Mouse (Mus musculus) frontal cortex, adult 2 months (tissue): ENCODE data around the gene Fos. TPM values are rescaled to one million over a fixed set of nuclear protein-coding genes. Genes with fewer than 3 reads are reported as not detected.

ENCODE experiments used
- DNase-seq, 2 experiments: peaks; one replicate each; pipeline ENCODE4 v3.0.0; 2022; ENCODE audit warnings: low spot score in 1 of 2; ENCODE audit errors: extremely low spot score in 1 of 2
- polyA plus RNA-seq: library from polyadenylated mRNA; depleted of rRNA; stranded (reverse); fragments of >200 nt; gene quantifications from 2 replicates; pipeline ENCODE4 v1.2.3, GENCODE M21; 2012; rRNA removed

Gene Fos
- 38.0 and 106 TPM in 2 replicates for polyA plus RNA-seq

DNA sequence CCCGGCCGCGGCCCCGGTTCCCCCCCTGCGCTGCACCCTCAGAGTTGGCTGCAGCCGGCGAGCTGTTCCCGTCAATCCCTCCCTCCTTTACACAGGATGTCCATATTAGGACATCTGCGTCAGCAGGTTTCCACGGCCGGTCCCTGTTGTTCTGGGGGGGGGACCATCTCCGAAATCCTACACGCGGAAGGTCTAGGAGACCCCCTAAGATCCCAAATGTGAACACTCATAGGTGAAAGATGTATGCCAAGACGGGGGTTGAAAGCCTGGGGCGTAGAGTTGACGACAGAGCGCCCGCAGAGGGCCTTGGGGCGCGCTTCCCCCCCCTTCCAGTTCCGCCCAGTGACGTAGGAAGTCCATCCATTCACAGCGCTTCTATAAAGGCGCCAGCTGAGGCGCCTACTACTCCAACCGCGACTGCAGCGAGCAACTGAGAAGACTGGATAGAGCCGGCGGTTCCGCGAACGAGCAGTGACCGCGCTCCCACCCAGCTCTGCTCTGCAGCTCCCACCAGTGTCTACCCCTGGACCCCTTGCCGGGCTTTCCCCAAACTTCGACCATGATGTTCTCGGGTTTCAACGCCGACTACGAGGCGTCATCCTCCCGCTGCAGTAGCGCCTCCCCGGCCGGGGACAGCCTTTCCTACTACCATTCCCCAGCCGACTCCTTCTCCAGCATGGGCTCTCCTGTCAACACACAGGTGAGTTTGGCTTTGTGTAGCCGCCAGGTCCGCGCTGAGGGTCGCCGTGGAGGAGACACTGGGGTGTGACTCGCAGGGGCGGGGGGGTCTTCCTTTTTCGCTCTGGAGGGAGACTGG lies at the start of gene Fos:
Fos (plus strand) TSS at position 410 of the 817 bp plus-strand sequence.
- DNase-seq: peak in 1 of 2 experiments; percentile 88

DNA sequence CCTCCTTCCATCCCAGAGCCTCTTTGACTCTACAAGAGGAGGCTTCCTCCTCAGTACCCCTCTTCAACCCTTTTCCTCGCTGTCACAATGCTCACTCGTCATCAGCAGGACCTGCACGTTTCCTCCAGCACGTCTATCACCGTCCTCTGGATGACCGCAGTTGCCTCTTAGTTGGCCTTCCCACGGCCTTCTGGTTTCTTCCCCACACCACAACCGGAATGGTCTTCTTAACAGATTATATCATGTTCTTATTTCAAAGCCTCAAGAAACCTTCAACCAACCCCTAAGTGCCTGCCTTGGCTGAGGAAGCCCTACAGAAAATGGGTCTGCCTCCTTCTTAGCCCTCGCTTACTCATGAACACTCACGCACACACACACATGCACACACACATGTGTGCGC lies 48.0 kb upstream of the Fos start:
- DNase-seq: no peak

DNA sequence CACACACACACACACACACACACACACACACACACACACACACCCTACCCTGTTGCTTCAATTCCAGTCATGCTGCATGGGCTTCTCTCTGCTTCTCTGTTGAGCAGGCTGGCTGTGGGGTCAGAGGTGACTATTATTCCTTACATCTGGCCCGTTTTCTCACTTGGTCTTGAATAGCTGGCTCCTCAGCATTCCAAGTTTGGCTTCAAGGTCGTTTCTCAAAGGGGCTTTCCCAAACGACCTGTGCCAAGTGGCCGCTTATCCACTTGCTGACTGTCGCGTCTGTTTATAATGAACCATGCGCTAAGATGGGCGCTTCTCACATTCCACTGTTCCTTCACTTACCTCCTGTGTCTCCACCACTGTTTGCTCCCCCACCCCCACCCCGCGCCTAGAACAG lies 47.6 kb upstream of the Fos start:
- DNase-seq: no peak

DNA sequence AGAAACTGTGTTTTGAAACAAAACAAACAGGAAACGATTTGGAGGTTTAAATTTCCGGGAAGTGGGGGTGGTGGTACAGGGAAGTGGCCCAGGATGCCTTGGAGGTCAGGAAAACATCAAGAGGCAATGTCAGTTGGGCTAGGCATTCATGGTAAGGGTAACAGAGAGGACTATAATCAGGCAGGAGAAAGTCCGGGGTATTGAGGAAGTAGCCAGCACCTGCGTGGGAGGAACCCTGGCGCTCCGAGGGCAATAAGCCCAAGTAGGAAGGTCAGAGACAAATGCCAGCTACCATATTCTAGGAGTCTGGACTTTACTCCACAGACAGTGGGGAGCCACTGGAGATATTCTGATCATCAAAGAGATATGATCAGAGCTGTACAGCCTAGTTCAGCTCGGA lies 45.9 kb upstream of the Fos start:
- no peak for DNase-seq

- DNase-seq: no peak
These were observed 43.7 kb upstream of the Fos start for GRCm38 (mm10) chr12:85429999-85430398.

GRCm38 (mm10) chr12:85430434-85430833 lies 43.3 kb upstream of the Fos start:
- no peak for DNase-seq

DNA sequence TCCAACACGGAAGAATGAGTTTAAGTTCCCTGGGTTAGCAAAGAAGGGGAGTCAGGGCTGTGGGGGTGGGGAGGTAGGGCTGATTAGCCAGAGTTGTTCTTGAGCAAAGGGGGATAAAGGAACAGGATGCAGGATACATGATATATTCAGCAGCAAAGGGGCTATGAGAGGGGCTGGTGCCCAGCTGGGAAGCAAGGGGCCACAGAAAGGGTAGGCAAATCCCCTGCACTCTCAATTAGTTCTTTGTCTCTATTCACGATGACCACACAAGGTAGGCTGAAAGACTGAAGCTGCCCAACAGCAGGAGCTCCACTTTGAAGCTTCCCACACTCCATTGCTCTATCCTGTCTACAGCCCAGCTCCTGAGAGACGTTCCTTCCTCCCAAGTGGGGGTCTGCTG lies 39.8 kb upstream of the Fos start:
- no peak for DNase-seq

DNA sequence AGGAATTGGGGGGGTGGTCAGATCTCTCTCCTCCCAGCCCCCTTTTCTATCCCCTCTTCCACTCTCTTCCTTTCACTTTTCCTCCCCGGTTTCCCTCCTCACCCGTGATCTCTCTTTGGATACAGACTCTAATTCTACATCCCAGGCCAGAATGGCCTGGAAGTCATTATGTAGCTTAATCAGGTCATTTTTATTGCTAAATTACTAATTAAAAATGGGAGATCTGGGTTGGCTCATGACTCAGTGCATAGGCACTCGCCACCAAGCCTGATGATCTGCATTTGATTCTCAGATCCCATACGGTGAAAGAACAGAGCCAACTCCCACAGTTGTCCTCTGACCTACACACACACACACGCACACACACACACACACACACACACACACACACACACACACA lies 39.2 kb upstream of the Fos start:
- DNase-seq: no peak

- peak; percentile 91 to 92 for DNase-seq
These were observed 37.6 kb upstream of the Fos start for GRCm38 (mm10) chr12:85436021-85436621.

GRCm38 (mm10) chr12:85437172-85437876 lies 36.4 kb upstream of the Fos start:
- no peak for DNase-seq

DNA sequence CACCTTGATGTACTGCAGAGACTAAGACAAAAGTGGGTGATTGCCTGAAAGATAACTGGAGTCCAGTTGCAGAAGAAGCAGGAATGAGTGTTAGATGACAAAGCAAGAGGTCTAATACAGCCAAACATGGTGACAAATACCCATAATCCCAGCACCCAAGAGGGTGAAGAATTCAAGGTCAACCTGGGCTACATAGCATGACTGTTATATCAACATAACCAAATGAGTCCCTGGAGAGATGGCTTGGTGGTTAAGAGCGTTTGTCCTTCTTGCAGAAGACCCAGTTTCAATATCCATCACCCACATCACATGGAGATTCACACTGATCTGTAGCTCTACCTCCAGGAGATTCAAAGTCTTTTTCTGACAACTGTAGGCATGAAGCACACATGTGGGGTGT lies 30.2 kb upstream of the Fos start:
- no peak for DNase-seq

GRCm38 (mm10) chr12:85444646-85445045 lies 29.0 kb upstream of the Fos start:
- DNase-seq: no peak

DNA sequence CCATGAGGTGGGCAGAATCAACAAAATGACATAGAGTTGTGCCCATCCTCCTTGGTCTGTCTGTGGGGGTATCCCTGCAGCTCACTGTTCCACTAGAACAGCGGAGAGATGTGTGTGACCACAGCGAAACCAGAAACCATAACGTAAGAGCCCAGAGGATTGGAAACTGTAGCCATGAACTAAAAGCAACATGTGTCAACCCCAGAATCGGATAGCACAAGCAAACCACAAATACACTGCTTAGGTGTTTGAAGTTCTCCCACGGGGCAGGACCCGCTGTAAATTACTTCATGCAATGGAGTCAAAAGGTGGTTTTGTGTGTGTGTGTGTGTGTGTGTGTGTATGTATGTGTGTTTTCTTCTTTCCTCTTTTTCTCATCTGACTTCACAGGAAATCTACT lies 26.7 kb upstream of the Fos start:
- no peak for DNase-seq

DNA sequence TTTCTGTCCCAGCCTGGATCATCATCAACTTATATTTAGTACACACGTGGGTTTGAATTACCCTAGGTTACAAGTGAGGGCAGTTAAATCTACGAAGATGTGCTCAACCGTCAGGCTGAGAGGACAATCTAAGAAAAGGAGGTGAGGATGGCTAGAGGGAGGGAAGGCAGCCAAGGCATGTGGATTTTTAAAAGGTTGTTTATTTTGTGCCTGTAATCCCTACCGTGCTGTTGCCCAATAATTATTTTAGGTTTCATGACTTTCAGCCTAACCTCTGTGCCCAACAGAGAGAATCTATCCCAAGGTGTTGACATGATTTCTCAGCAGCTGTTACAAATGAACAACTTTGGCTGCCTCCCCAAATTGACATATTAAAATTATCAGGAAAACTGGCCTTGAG lies 26.2 kb upstream of the Fos start:
- DNase-seq: no peak

- no peak for DNase-seq
These were observed 24.2 kb upstream of the Fos start for GRCm38 (mm10) chr12:85449478-85449877.

DNA sequence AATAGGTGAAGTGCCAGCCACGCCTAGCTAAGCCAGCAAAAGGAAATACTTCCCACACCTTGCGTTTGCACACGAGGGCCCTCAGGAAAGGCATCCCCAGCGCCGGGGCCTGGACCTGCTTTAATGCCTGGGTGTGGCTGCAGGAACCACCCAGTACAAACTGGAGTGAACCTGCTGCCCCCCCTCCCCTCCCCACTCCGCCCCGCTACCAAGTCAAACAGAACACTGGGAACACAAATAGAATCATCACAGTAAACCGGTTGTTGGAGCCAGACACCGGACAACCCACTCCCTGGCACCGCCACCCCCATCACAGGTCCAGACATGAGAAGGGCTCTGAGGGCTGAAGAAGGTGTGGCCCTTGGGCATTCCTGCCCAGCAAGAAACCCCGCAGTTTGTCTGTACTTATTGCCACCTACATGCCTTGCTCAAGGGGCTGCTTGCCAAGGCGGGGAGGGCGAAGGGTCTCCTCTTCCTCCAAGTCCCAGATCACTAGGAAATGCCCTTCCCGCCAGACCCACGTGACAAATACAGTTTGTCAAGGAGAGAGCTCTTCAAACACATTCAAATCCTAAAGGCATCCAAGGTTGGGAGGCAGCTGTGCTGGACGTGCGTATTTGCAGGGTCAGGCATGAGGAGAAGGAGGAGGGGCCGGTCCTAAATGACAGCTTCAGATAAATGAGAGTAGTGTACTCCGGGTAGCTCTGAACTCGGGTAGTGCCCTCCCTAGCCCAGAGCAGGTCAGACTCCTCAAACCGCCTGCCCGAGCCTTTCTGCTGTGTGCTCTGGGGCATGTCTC lies 21.8 kb upstream of the Fos start:
- no peak for DNase-seq

- peak; percentile 96 to 98 for DNase-seq
These were observed 18.3 kb upstream of the Fos start for GRCm38 (mm10) chr12:85455065-85456058.

DNA sequence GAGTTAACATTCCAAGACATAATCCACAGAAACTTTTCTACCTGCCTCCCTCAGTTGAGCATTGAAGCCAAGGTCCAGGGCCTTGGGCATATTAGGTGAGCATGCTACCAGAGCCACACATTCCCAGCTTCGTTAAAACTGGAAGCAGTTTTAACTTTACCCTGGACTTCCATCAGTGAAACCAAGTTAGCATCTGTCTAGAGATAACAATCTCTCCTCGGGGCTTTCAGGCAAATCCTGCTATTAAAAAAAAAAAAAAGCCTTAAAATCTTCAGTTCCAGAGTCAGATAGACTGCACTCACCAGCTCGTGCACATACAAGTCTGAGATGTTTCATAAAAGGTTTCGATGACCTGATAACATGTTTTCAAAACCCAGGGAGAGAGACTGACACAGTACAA lies 17.4 kb upstream of the Fos start:
- no peak for DNase-seq

GRCm38 (mm10) chr12:85456966-85457505 lies 16.7 kb upstream of the Fos start:
- DNase-seq: no peak
